Mouse (Mus musculus) gastrocnemius, adult 2 months (tissue): ENCODE measurements at regions not wholly inside any gene's neighbourhood (a gene's known extent, or its start where the extent isn't known, plus 50 kb on each side); places are given as distances from the start of the nearest gene placed in this dataset.
"Not testable (repeated sequence)": the region's sequence is repeated elsewhere in the genome, so short reads cannot be mapped to it uniquely, and the experiment has no call there.

ENCODE experiments used
- DNase-seq: peaks from one replicate; pipeline ENCODE4 v3.0.0; 2022
- H3K27ac ChIP-seq: fragments of 200-600 bp; 2 replicates; pipeline ENCODE4 v1.8.1; 2022; ENCODE audit warnings: mild to moderate bottlenecking
- H3K4me3 ChIP-seq: fragments of 200-600 bp; 2 replicates; pipeline ENCODE4 v1.8.1; 2022; ENCODE audit warnings: mild to moderate bottlenecking, moderate library complexity
- CTCF ChIP-seq: fragments of 200-600 bp; IDR thresholded peaks from 2 replicates; pipeline ENCODE4 v1.8.1; 2022; ENCODE audit warnings: antibody characterized with exemption, mild to moderate bottlenecking, moderate library complexity
- intact Hi-C: fragments of 180-260 bp; cut with DNase I; formaldehyde crosslinking; loops from one replicate; pipeline ENCODE4 v1.15.1; 2025

DNA sequence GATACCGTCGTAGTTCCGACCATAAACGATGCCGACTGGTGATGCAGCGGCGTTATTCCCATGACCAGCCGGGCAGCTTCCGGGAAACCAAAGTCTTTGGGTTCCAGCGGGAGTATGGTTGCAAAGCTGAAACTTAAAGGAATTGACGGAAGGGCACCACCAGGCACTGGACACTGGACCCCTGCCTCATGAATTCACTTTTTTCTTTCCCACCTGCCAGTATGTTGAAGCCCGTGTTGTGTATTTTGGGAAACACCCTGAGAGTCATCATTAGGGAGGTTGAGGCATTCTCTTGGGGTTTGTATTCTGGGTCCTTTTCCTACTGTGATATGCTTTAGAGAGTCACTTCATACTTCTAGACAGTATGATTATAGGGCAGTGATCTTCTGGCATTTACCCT is 197.9 kb downstream of the Samd9l start:
- intact Hi-C loops, H3K4me3 ChIP-seq, DNase-seq, H3K27ac ChIP-seq: not testable (repeated sequence)

DNA sequence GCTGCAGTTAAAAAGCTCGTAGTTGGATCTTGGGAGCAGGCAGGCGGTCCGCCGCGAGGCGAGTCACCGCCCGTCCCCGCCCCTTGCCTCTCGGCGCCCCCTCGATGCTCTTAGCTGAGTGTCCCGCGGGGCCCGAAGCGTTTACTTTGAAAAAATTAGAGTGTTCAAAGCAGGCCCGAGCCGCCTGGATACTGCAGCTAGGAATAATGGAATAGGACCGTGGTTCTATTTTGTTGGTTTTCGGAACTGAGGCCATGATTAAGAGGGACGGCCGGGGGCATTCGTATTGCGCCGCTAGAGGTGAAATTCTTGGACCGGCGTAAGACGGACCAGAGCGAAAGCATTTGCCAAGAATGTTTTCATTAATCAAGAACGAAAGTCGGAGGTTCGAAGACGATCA is 198.3 kb downstream of the Samd9l start:
- H3K4me3 ChIP-seq: no peak overlapping the region
- TF ChIP-seq CTCF: no peak
- intact Hi-C loops: no loop called here
- DNase-seq: no peak
- H3K27ac ChIP-seq: no peak overlapping the region

DNA sequence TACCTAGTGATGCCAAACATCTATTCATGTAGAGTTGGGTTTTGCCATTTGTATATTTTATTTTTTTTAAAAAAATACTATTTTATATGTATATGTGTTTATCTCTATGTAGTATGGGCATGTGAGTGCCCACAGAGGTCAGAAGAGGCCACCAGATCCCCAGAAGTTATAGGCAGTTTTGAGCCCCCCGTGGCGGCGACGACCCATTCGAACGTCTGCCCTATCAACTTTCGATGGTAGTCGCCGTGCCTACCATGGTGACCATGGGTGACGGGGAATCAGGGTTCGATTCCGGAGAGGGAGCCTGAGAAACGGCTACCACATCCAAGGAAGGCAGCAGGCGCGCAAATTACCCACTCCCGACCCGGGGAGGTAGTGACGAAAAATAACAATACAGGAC is 198.8 kb downstream of the Samd9l start:
- H3K27ac ChIP-seq, intact Hi-C loops, H3K4me3 ChIP-seq: not testable (repeated sequence)
- DNase-seq: peak; percentile 81

DNA sequence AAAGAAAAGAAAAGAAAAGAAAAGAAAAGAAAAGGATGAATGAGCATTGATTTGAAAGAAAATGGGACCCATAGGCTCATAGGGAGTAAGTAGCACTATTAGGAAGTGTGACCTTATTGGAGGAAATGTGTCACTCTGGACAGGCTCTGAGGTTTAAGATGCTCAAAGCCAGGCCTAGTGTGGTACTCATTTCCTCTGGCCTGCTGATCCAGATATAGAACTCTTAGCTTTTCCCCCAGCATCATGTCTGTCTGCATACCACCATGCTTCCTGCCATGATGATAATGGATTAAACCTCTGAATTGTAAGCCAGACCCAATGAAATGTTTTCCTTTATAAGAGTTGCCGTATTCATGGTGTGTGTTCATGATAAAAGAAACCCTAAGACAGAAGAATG is 206.9 kb downstream of the Samd9l start:
- H3K4me3 ChIP-seq, DNase-seq, H3K27ac ChIP-seq, intact Hi-C loops: not testable (repeated sequence)

DNA sequence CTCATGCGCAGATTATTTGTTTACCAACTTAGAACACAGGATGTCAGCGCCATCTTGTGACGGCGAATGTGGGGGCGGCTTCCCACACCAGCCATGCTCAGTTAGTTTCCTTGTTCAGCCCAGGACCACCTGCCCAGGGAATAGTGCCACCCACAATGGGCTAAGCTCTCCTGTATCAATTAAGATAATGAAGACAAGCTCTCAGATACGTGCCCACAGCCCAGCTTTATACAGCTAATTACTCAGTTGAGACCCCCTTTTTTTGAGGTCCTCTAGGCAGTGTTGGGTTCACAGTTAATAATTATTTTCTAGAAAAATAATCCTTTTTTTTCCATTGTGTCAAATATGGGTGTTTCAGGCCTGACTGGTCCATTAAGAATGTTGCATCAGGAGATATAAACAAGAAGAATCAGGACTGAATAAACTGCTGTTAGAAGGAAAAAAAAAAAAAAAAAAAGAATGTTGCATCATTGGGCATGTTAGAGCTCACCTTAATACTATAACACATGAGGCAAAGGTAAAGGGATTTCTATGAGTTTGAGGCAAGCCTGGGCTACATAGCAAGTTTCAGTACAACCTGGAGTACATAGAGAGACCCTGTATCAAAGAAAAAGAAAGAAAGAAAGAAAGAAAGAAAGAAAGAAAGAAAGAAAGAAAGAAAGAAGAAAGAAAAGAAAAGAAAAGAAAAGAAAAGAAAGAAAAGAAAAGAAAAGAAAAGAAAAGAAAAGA is 207.5 kb downstream of the Samd9l start:
- intact Hi-C loops, H3K27ac ChIP-seq, H3K4me3 ChIP-seq, DNase-seq: not testable (repeated sequence)

DNA sequence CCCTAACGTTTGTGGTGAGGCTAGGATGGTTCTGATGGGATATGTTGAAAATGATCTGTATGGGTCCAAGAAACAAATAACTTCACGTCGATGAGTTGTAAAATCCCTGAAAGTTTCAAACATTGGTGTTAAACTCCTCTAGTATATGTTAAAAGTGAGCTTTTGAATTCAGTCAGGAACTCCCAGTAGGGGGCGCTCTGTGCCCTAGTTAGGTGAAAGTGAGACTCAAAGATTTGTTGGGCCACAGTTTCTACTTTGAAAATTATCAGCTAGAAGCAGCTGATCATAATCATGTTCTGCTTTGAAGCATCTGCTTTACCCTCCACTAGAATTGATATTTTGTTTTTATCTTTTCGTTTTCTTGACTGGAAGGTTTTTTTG is 215.6 kb downstream of the Samd9l start:
- peak; percentile 67 for TF ChIP-seq CTCF
- Histone ChIP-seq H3K4me3 (no peak overlapping the region), H3K27ac (no peak overlapping the region)
- peak; percentile 69 for DNase-seq
- intact Hi-C loops: no loop called here

DNA sequence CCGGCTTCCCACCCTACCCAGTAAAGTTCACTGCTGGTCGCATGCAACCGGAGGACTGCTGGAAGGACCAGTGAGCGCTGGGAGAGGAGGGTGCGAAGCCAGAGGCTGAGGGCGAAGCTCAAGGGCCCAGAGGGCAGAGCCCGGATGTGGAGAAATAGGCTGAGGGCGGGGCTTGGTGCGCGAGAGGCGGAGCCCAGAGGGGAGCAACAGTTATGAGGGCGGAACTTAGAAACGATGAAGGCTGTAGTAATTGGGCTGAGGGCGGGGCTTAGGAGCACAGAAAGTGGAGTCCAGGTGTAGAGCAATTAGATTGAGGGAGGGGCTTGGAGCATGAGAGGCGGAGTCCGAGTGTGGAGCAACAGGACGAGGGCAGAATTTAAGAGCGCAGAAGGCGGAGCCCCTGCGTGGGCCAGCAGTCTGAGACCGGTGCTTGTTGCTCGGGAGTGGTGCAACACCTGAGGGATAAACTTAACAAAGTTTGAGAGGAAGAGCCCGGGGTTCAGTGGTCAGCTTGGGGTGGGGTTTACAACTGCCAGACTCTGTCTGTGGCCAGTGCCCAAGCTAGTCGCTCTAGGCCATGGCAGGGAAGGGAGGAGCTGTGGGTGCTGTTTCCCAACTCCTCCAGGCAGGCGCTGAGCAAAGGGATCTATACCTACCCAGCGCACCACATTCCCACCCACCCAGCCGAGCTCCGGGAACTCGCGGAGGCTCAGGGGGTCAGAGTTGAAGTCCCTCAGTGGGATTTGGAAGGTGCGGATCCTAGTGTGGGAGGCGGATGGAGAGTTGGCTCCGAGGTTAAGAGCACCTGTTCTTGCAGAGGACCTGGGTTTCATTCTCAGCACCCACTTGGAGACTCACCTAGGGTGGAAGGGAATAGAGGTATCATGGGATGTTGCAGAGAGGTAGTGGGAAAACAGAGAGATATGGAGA is 216.2 kb downstream of the Samd9l start:
- TF ChIP-seq CTCF: no peak
- H3K27ac ChIP-seq: no peak overlapping the region
- H3K4me3 ChIP-seq: peak overlapping the region; percentile 43
- peak; percentile 50 for DNase-seq
- intact Hi-C loops: no loop called here

DNA sequence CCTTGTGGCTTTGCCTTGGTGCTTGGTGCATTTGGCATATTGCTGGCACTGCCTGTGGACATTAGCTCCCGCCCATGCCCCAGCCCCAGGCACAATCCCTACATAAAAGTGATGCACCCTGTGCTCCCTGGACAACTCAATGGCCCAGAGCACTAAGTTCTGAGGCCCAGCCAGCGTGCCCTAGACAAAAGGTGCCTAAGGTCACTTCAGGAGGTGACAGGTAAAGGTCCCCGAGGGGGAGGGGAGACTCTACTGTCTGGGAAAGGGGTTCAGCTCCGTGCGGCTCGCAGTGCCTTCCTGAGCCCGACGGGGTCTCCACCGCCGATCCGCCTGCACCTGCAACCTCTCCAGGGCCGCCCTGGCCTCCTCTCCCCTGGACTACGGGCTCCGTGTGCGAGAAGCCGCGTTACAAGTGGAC is 216.9 kb downstream of the Samd9l start:
- not testable (repeated sequence) for DNase-seq

DNA sequence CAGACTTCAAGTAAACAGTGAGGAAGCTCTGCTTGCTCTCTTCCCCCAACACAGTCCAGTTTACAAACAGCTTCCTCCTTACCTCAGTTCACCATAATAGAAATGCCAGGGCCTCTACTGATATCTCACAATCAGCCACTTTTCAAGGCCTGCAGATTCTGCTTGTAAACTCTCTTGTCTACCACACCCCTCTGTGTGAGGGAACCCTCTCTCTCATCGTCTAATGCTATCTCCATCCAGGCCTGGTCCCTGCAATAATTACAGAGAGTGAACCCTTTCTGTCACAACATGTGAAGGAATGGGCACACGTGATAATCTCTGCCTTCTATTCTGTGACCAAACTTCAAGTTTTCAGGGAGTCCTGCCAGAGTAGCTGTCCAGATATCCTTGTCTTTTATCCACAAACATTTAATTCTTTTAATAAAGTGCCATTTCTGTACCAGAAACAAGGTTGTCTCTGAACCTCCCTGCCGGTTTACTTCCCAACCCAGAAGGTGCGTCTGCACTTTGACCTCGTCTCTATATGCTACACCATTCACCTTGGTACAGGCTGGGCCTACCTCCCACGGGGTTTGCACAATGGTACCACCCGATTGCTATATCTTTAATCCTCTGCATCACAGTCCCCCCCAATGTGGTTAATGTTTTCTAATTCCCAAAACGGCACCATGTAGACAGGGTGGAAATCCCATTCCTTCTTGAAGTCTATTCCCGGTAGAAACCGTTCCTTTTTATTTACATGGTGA is 219.6 kb downstream of the Samd9l start:
- H3K4me3 ChIP-seq, DNase-seq, intact Hi-C loops, H3K27ac ChIP-seq: not testable (repeated sequence)

More for the DNA sequence above, 216.9 kb downstream of the Samd9l start:
- H3K4me3 ChIP-seq: peak overlapping the region; percentile 43
- intact Hi-C loops, H3K27ac ChIP-seq: not testable (repeated sequence)

DNA sequence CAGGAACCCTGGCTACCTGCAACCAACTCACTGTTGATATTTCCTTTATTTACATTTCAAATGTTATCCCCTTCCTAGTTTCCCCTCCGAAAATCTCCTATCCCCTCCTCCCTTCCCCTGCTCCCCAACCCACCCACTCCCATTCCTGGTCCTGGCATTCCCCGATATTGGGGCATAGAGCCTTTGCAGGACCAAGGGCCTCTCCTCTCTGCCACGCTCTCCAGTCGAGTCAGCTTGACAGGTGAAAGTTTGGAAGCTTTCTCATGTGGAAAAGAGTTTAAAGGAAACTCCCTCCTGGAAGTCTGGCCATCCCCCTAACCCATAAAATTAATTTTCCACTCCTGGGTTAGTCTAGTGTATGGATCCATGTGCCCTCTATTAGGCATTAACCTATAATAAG is 229.9 kb downstream of the Samd9l start:
- intact Hi-C loops, H3K27ac ChIP-seq, DNase-seq, H3K4me3 ChIP-seq: not testable (repeated sequence)

DNA sequence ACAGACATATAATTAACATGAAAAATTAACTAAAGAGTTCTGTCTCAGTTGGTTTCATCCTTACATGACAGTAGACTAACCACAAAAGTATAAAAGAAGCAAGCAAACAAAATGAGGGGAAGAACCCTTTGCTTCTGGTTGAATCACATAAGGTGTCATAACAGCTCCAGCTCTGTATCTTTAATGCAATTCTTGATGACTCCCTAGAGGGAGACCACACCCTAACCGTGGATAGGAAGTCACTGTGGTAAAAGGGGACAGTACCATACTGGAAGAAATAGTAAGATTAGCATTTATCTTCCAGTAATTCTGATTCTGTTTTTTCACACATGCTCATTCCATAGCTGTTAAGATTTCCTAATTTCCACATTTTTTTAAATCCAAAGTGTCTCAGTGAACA is 233.2 kb downstream of the Samd9l start:
- intact Hi-C loops, H3K4me3 ChIP-seq, DNase-seq, H3K27ac ChIP-seq: not testable (repeated sequence)

DNA sequence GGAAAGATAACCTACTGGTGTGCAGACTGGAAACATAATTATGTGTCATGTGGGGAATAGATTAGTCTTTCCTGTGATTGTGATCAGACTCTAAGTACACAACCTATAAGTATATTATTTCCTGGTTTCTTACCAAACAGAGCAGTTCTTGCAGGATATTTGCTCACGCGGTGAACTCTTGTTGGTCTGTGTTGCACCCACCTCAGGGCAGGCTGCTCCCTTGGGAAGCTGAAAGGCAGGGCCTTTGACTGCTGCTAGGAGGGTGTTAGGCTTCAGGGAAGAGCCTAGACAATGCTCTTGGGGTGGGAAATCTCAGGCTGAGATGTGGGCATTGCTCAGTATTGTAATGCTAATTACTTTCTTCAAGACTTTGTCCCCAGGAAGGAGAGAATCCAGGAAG is 247.5 kb downstream of the Samd9l start:
- H3K4me3 ChIP-seq, intact Hi-C loops, DNase-seq, H3K27ac ChIP-seq: not testable (repeated sequence)

DNA sequence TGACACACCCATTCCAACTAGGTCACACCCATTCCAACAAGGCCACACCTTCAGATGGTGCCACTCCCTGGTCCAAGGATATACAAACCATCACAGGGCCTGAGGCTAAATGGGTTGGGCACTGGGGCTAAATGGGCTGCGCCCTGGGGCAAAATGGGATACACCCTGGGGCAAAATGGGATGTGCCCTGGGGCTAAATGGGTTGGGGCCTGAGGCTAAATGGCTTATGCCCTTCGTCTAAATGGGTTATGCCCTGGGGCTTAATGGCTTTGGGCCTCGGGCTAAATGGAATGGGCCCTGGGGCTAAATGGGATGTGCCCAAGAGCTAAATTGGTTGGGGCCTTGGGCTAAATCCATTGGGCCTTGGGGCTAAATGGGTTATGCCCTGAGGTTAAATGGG is 261.5 kb downstream of the Samd9l start:
- H3K4me3 ChIP-seq, DNase-seq, H3K27ac ChIP-seq, intact Hi-C loops: not testable (repeated sequence)

DNA sequence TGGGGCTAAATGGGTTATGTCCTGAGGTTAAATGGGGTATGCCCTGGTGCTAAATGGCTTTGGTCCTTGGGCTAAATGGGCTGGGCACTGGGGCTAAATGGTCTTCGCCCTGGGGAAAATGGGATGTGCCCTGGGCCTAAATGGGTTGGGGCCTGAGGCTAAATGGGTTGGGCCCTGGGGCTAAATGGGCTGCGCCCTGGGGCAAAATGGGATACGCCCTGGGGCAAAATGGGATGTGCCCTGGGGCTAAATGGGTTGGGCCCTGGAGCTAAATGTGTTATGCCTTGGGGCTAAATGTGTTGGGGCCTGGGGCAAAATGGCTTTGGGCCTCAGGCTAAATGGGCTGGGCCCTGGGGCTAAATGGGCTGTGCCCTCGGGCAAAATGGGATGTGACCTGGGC is 265.6 kb downstream of the Samd9l start:
- H3K27ac ChIP-seq, H3K4me3 ChIP-seq, intact Hi-C loops: not testable (repeated sequence)
- peak; percentile 21 for DNase-seq

DNA sequence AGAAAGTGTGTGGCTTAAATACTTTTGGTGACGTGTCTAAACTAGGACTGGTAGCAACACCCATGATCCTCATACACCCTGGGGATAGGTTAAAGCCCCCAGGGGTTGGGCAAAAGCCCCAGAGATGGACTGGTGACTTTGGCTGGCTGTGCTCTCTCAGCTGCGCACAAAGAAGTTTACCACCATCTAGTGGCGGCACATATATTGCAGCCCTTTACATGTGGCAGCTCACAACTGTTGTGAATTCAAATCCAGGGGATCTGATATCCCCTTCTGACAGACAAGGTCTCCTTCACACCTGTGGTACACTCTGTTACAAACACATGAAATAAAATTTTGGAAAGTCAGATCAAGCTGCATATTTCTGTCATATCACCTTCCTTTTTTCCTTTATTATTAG is 283.1 kb downstream of the Samd9l start:
- H3K4me3 ChIP-seq, H3K27ac ChIP-seq, DNase-seq, intact Hi-C loops: not testable (repeated sequence)
